Mouse (Mus musculus): ENCODE data around the gene 9830107B12Rik.

The 9830107B12Rik gene

DNA sequence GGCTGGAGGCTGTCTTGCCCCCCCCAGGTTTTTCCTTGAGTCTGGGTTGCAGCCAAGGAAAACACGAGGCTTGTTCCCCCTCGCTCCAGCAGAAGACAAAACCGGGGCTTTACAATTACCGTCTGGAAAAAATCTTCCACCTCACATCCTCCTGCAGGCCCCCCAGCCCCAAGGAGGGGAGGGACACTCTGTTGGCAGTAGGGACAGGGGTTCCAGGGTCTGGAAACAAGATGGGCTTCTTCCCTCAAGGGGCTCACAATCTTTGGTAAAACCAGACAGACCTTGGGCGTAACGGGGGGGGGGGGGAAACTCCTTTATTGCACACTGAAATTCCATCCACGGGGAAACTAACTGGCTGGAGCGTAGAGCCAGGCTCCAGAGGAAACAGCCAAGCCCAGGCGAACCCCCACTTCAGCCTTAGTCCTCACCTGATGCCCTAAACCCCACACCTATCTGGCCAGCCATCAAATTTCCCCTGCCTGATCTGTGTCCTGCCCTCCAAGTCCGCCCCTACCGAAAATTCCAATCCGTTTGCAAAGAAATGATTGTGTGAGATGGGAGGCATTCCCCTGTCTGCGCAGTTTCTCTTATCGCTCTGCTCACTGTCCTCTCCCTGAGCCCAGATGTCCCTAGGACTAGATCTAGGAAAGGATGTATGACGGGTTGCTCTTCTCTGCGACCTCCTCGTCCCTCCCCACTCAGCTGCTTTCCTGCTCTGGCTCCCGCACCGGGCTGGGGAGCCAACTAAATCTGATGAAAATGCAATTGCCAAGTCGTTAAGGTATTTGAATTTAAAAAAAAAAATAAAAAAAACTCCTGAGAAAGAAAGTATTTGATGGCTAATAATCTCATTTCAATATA lies 51.0 kb downstream of the 9830107B12Rik start:
- DNase-seq = no peak

DNA sequence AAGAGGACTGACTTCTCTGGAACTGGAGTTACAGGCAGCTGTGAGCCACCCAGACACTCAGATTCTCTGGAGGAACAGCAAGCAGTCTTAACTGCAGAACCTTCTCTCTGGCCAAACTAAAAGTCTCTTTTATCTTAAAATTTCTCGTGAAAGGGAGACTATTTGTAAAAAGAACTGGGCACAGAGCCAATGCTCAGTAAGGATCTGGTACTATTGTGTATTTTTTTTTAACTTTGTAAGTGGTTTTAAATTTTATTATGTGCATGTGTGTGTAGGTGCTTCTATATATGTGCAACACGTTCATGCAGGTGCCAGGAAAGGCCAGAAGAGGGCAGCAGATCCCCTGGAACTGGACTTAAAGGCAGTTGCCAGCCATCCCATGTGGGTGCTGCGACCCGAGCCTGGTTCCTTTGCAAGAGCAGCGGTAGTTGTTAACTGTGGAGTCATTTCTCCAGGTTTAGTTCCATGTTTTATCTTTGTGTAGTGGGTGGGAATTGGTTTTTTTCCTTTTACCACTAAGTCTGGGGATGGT lies 52.7 kb downstream of the 9830107B12Rik start:
- no peak for DNase-seq

DNA sequence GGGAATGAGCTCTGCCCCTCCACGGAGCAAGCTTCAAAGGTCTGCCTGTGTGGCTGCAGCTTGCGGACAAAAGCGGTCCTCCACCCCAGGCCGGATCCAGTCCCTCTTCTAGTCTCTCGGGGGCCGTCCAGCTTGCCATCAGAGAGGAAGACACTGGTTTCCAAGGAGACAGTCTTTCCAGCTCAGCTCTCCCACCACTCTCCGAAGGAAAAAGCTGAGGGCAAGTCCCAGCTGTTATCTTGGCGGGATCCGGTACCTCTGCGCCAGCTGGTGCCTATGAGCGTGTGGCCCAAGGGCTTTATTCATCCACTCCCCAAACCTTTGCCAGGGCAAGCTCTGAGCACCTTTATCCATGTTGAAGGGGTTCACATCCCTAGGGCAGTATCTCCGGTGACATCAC lies 55.8 kb downstream of the 9830107B12Rik start:
- DNase-seq = no peak

DNA sequence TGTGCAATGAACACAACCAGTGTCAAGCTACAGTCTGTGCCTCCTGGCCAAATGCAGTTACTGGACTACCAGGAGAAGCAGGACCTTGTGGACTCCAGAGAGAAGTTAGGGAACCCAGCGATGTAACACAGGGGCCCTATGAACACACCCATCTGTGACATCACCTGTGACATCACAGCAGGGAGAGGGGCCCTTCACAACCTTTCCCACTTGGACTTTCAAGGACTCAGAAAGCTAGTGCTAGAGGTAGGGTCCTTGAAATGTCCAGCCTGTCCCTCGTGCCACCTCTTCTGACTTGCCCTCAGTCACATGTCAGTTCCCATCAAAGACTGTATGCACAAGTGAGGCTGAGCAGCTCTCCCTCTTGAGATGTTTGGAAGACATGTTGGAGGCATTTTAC lies 56.6 kb downstream of the 9830107B12Rik start:
- DNase-seq = no peak

DNA sequence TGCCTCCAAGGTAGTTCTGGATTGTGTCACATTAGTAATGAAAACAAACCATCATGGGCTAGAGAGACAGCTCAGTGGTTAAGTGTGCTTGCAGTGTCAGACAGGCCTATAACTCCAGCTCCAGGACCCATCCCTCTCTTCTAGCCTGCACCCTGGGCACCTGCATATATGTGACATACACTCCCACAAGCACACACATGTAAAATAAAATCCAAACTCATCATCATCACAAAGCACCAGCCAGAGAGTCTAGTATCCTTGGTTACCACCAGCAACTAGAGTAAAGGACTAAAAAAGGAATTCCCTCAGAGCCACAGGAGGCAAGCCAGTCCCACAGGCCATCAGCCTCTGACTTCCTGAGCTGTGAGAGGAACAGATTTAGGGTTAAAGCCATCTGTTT lies 57.0 kb downstream of the 9830107B12Rik start, which contains the start of gene 1700067P10Rik:
Gene 1700067P10Rik (plus strand): TSS at position 301 of the 400 bp plus-strand sequence.
- DNase-seq = no peak

DNA sequence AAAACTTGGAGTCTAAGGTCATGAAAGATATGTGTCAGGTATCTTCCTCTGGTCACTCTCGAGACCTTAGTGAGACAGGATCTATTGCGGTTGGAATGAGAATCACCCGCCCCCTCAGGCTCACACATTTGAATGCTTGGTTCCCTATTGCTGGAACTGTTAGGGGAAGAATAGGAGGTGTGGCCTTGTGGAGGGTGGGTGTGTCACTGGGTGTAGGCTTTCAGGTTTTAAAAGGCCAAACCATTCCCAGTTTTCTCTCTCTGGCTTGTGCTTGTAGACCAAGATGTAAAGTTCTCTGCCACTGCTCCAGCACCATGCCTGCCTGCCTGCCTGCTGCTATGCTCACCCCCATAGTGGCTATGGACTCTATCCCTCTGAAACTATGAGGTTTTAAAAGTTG lies 65.4 kb downstream of the 9830107B12Rik start:
- DNase-seq = no peak
